Mouse (Mus musculus): ENCODE measurements at regions not wholly inside any gene's neighbourhood (a gene's known extent, or its start where the extent isn't known, plus 50 kb on each side); places are given as distances from the start of the nearest gene placed in this dataset.

DNA sequence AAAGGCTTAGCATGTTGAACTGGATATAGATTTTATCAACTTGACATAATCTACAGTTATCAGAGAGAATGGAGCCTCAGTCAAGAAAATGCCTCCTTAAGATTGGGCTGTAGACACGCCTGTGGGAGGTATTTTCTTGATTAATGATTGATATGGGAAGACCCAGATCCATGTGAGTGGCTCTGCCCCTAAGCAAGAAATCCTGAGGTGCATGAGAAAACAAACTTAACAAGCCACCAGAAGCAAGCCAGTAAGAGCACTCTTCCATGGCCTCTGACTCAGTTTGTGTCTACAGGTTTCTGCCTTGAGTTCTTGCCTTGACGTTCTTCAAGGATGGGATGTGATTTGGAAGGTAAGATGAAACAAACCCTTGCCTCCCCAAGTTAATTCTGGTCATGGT is 91.2 kb downstream of the Zbtb18 start:
- Histone ChIP-seq H3K79me3 (ENCODE audit: low read depth) (no peaks in the 10 kb centered on the region), H3ac (ENCODE audit: control insufficient read depth, insufficient read length, low read depth) (no peak overlapping the region), H3K36me3 (ENCODE audit: control insufficient read depth, insufficient read depth) (no peaks in the 10 kb centered on the region), H3K79me2 (ENCODE audit: control insufficient read depth, insufficient read depth) (no peaks in the 10 kb centered on the region), H3K4me3 (ENCODE audit: insufficient read depth, poor library complexity, severe bottlenecking) (no peak overlapping the region), H3K27me3 (ENCODE audit: control insufficient read depth, insufficient read depth, insufficient read length) (no peaks in the 10 kb centered on the region)
- no peak for TF ChIP-seq MYOG (IDR thresholded peaks at IDR 0.05; ENCODE audit: control insufficient read depth, extremely low read depth, insufficient read length)
- no peak for TF ChIP-seq USF1 (IDR thresholded peaks at IDR 0.05; ENCODE audit: low read depth)
- TF ChIP-seq CEBPB (IDR thresholded peaks at IDR 0.05; ENCODE audit: low read depth): no peak

DNA sequence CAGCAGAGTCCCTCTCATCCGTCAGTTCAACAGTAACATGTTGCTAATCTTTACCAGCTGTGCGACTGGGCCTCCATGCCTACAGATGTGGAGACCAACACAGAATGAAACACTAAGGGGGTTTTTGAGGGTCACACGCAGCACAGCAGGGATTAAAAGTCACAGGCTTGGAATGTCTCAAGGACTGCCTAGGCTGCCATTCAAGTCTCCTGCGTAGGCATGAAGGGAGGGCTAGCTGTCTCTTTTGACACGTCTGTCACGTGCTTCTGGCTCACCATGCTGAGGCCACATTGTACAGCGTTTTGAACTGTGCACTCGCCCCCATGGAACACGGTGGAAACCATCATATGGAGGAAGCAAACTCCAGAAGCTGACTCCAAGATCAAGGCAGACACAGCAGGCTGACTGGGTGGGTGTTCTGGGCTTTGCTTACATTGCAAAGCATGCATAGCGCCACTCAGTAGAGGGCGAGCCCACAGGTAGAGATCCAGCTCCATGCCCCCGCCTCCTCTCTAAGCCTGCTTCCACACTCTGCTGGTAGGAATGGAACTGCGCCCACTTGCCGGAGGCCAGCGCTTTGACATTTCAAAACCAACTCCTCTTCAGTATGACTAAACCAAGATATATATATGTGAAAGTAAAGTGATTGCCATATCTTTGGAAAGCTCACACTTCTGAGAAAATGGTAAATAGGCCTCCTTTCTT is 103.0 kb downstream of the Zbtb18 start:
- H3K36me3 ChIP-seq (ENCODE audit: control insufficient read depth, insufficient read depth): no peaks in the 10 kb centered on the region
- no peak overlapping the region for H3ac ChIP-seq (ENCODE audit: control insufficient read depth, insufficient read length, low read depth)
- H3K4me3 ChIP-seq (ENCODE audit: insufficient read depth, poor library complexity, severe bottlenecking): no peak overlapping the region
- no peaks in the 10 kb centered on the region for H3K79me3 ChIP-seq (ENCODE audit: low read depth)
- TF ChIP-seq USF1 (IDR thresholded peaks at IDR 0.05; ENCODE audit: low read depth) (no peak), MYOD1 (IDR thresholded peaks at IDR 0.05; ENCODE audit: control insufficient read depth, insufficient read length, low read depth) (no peak), CEBPB (IDR thresholded peaks at IDR 0.05; ENCODE audit: low read depth) (no peak), CTCF (IDR thresholded peaks at IDR 0.05; ENCODE audit: control insufficient read depth, insufficient read depth, insufficient read length) (no peak), MAX (IDR thresholded peaks at IDR 0.05) (no peak), MYOG (IDR thresholded peaks at IDR 0.05; ENCODE audit: control insufficient read depth, extremely low read depth, insufficient read length) (no peak), FOSL1 (IDR thresholded peaks at IDR 0.05; ENCODE audit: insufficient read depth, low read length, poor library complexity, severe bottlenecking) (no peak)
- H3K79me2 ChIP-seq (ENCODE audit: control insufficient read depth, insufficient read depth): no peaks in the 10 kb centered on the region
- H3K27me3 ChIP-seq (ENCODE audit: control insufficient read depth, insufficient read depth, insufficient read length): no peaks in the 10 kb centered on the region

DNA sequence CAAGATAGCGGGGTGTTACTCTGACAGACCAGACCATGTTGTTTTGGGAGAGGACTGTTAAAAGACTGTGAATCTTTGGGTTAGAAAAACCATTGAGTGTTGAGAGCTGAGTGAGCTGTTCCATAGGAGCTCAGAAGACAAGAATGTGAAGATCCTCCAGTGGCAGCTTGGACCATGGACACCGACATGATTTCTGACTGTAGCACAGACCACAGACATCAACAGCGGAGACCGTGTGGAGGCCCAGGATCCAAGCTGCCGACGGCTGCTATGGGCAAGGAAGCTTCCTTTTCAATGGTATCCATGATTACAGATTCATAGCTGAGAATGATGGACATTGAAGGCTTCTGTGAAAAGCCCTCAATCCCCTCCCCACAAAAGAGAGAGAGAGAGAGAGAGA is 105.6 kb downstream of the Zbtb18 start:
- no peaks in the 10 kb centered on the region for H3K79me3 ChIP-seq (ENCODE audit: low read depth)
- no peaks in the 10 kb centered on the region for H3K36me3 ChIP-seq (ENCODE audit: control insufficient read depth, insufficient read depth)
- H3ac ChIP-seq (ENCODE audit: control insufficient read depth, insufficient read length, low read depth): no peak overlapping the region
- no peak overlapping the region for H3K4me3 ChIP-seq (ENCODE audit: insufficient read depth, poor library complexity, severe bottlenecking)
- no peaks in the 10 kb centered on the region for H3K27me3 ChIP-seq (ENCODE audit: control insufficient read depth, insufficient read depth, insufficient read length)
- TF ChIP-seq CEBPB (IDR thresholded peaks at IDR 0.05; ENCODE audit: low read depth) (no peak), MAX (IDR thresholded peaks at IDR 0.05) (no peak), USF1 (IDR thresholded peaks at IDR 0.05; ENCODE audit: low read depth) (no peak), FOSL1 (IDR thresholded peaks at IDR 0.05; ENCODE audit: insufficient read depth, low read length, poor library complexity, severe bottlenecking) (no peak), CTCF (IDR thresholded peaks at IDR 0.05; ENCODE audit: control insufficient read depth, insufficient read depth, insufficient read length) (no peak), MYOG (IDR thresholded peaks at IDR 0.05; ENCODE audit: control insufficient read depth, extremely low read depth, insufficient read length) (no peak), MYOD1 (IDR thresholded peaks at IDR 0.05; ENCODE audit: control insufficient read depth, insufficient read length, low read depth) (no peak)
- H3K79me2 ChIP-seq (ENCODE audit: control insufficient read depth, insufficient read depth): no peaks in the 10 kb centered on the region

DNA sequence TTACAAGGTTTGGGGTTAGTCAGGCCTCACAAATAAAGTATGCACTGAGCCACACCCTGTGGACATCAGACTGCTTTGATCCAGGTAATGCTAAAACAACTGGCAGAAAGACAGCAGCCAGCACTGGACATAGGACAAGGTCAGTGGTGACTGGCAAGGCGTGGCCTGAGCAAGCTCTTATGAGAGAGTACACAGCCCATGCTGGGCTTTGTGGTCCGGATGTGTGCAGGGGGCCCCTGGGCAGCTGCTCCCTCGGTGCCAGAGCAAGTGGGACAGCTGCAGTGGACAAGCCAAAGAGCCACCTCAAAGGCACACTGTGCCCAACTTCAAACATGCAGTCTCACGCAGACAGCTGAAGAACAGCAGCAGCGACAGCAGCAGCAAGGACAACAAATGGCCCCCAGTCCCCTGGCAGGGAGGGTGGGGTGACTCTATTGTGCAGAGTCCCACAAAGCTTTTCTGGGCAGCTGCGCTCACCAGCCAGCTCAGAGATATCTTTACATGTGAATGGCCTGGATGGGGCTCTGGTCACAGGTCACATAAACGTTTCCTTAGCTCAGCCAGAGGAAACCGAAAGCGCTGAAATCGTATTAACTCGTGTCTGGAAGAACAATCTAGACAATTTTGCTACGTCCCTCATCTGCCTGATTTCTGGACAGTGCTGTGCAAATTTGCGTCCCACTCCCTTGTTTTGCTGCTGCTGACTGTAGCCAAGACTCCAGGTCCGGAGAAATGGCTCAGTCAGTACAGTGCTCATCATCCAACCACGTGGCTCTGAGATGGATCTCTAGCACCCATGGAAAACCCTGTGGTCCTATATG is 113.5 kb downstream of the Zbtb18 start:
- Histone ChIP-seq H3K79me2 (ENCODE audit: control insufficient read depth, insufficient read depth) (no peaks in the 10 kb centered on the region), H3ac (ENCODE audit: control insufficient read depth, insufficient read length, low read depth) (no peak overlapping the region), H3K36me3 (ENCODE audit: control insufficient read depth, insufficient read depth) (no peaks in the 10 kb centered on the region), H3K4me3 (ENCODE audit: insufficient read depth, poor library complexity, severe bottlenecking) (no peak overlapping the region), H3K79me3 (ENCODE audit: low read depth) (no peaks in the 10 kb centered on the region), H3K27me3 (ENCODE audit: control insufficient read depth, insufficient read depth, insufficient read length) (no peaks in the 10 kb centered on the region)
- peak; percentile 71 for TF ChIP-seq MYOG (IDR thresholded peaks at IDR 0.05; ENCODE audit: control insufficient read depth, extremely low read depth, insufficient read length)
- peak; percentile 72 for TF ChIP-seq MYOD1 (IDR thresholded peaks at IDR 0.05; ENCODE audit: control insufficient read depth, insufficient read length, low read depth)
- TF ChIP-seq CTCF (IDR thresholded peaks at IDR 0.05; ENCODE audit: control insufficient read depth, insufficient read depth, insufficient read length): no peak

DNA sequence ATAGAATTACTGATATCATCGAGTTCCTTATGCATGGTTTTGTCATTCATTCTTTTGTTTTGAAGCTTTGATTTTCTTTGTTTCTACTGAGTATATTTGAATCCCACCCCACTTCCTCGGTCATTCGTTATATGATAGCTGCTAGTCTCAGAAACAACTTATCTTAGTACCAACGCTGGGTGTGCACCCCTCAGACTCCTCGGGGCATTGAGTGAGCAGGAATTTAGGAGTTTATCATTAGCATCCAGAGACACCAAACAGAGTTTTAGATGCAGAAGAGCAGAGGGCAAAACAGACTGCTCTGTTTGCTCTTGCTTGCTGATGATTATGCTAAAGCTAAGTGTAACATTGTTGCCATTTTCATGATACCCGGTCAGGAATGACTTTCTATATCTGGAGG is 115.3 kb downstream of the Zbtb18 start:
- H3K36me3 ChIP-seq (ENCODE audit: control insufficient read depth, insufficient read depth): no peaks in the 10 kb centered on the region
- no peak overlapping the region for H3ac ChIP-seq (ENCODE audit: control insufficient read depth, insufficient read length, low read depth)
- H3K27me3 ChIP-seq (ENCODE audit: control insufficient read depth, insufficient read depth, insufficient read length): no peaks in the 10 kb centered on the region
- H3K4me3 ChIP-seq (ENCODE audit: insufficient read depth, poor library complexity, severe bottlenecking): no peak overlapping the region
- H3K79me3 ChIP-seq (ENCODE audit: low read depth): no peaks in the 10 kb centered on the region
- TF ChIP-seq MYOG (IDR thresholded peaks at IDR 0.05; ENCODE audit: control insufficient read depth, extremely low read depth, insufficient read length) (no peak), MAX (IDR thresholded peaks at IDR 0.05) (no peak), CTCF (IDR thresholded peaks at IDR 0.05; ENCODE audit: control insufficient read depth, insufficient read depth, insufficient read length) (no peak), CEBPB (IDR thresholded peaks at IDR 0.05; ENCODE audit: low read depth) (no peak), MYOD1 (IDR thresholded peaks at IDR 0.05; ENCODE audit: control insufficient read depth, insufficient read length, low read depth) (no peak)
- no peaks in the 10 kb centered on the region for H3K79me2 ChIP-seq (ENCODE audit: control insufficient read depth, insufficient read depth)

DNA sequence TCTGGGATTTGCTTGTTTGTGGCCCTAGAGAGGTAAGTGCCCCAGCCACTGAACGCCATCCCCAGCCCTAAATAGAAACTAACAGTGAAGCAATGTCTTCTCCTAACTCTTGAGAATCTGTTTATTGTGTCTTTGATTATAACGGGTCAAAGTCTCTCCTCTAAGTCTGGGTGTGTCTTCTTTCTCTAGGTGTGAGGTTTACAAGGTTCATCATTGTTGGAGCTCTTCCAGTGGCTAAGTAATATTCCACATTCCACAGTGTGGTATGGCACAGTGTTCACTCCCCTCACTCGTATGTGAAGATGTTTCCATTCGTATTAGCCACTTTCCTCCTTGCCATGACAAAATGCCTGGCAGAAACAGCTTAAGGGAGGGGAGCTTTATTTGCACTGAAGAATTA is 115.7 kb downstream of the Zbtb18 start:
- H3K27me3 ChIP-seq (ENCODE audit: control insufficient read depth, insufficient read depth, insufficient read length): no peaks in the 10 kb centered on the region
- no peaks in the 10 kb centered on the region for H3K36me3 ChIP-seq (ENCODE audit: control insufficient read depth, insufficient read depth)
- no peak overlapping the region for H3ac ChIP-seq (ENCODE audit: control insufficient read depth, insufficient read length, low read depth)
- no peak overlapping the region for H3K4me3 ChIP-seq (ENCODE audit: insufficient read depth, poor library complexity, severe bottlenecking)
- no peaks in the 10 kb centered on the region for H3K79me2 ChIP-seq (ENCODE audit: control insufficient read depth, insufficient read depth)
- no peaks in the 10 kb centered on the region for H3K79me3 ChIP-seq (ENCODE audit: low read depth)
- TF ChIP-seq MYOG (IDR thresholded peaks at IDR 0.05; ENCODE audit: control insufficient read depth, extremely low read depth, insufficient read length) (no peak), USF1 (IDR thresholded peaks at IDR 0.05; ENCODE audit: low read depth) (no peak), CTCF (IDR thresholded peaks at IDR 0.05; ENCODE audit: control insufficient read depth, insufficient read depth, insufficient read length) (no peak), FOSL1 (IDR thresholded peaks at IDR 0.05; ENCODE audit: insufficient read depth, low read length, poor library complexity, severe bottlenecking) (no peak), MAX (IDR thresholded peaks at IDR 0.05) (no peak), CEBPB (IDR thresholded peaks at IDR 0.05; ENCODE audit: low read depth) (no peak), MYOD1 (IDR thresholded peaks at IDR 0.05; ENCODE audit: control insufficient read depth, insufficient read length, low read depth) (no peak)
